Mouse (Mus musculus) lung, postnatal 0 days (tissue): ENCODE data around the gene Drc7. TPM values are rescaled to one million over a fixed set of nuclear protein-coding genes. Genes with fewer than 3 reads are reported as not detected.

Experiments used
- ATAC-seq: fragments of 200-750 bp; cut with Nextera tagmentation; 2 replicates; pipeline ENCODE4 v1.8.0; 2017; ENCODE audit warnings: moderate library complexity
- DNase-seq: peaks from one replicate; pipeline ENCODE4 v3.0.0-alpha.2; 2016; ENCODE audit warnings: low spot score
- H3K27ac ChIP-seq: fragments of 300-500 bp; sonication (generic); 2 replicates; pipeline ENCODE4 v1.5.1; 2014; ENCODE audit warnings: antibody characterized with exemption, mild to moderate bottlenecking, low read length, mixed read lengths
- H3K27me3 ChIP-seq: fragments of 300-500 bp; sonication (generic); replicated peaks from 2 replicates; pipeline ENCODE4 v1.6.1; 2014; ENCODE audit warnings: low read length, mixed read lengths; ENCODE audit not compliant: insufficient read depth
- H3K36me3 ChIP-seq: fragments of 300-500 bp; sonication (generic); 2 replicates; pipeline ENCODE4 v1.6.1; 2014; ENCODE audit warnings: low read length, mixed read lengths; ENCODE audit not compliant: insufficient read depth
- H3K4me1 ChIP-seq: fragments of 300-500 bp; sonication (generic); 2 replicates; pipeline ENCODE4 v1.6.1; 2014; ENCODE audit warnings: antibody characterized with exemption, low read depth, low read length, mixed read lengths; ENCODE audit not compliant: insufficient read depth
- H3K4me2 ChIP-seq: fragments of 300-500 bp; sonication (generic); replicated peaks from 2 replicates; pipeline ENCODE4 v1.6.1; 2014; ENCODE audit warnings: low read depth, mild to moderate bottlenecking, low read length, moderate library complexity, mixed read lengths
- H3K4me3 ChIP-seq: fragments of 300-500 bp; sonication (generic); 2 replicates; pipeline ENCODE4 v1.5.1; 2014; ENCODE audit warnings: low read depth, low read length
- H3K9ac ChIP-seq: fragments of 300-500 bp; sonication (generic); replicated peaks from 2 replicates; pipeline ENCODE4 v1.6.1; 2014; ENCODE audit warnings: low read depth, mild to moderate bottlenecking
- H3K9me3 ChIP-seq: fragments of 300-500 bp; sonication (generic); 2 replicates; pipeline ENCODE4 v1.6.1; 2016; ENCODE audit warnings: low read length, mixed read lengths
- CTCF ChIP-seq: IDR thresholded peaks from 2 replicates; pipeline ENCODE4 v1.5.1; 2016; ENCODE audit warnings: antibody characterized with exemption, mild to moderate bottlenecking
- EP300 ChIP-seq: IDR thresholded peaks from 2 replicates; pipeline ENCODE4 v1.6.1; 2016; ENCODE audit warnings: antibody characterized with exemption, mild to moderate bottlenecking, control low read depth
- WGBS: fragments of 180-500 bp; shearing (Covaris S2); extraction: QIAGEN DNeasy Blood & Tissue Kit; methylation state at CpG from one replicate; pipeline ENCODE4 v1.1.7; 2014; 5-methylcytosine and 5-hydroxymethylcytosine counted together
- polyA plus RNA-seq: library from polyadenylated mRNA; unstranded; fragments of >200 nt; fragmentation: Nextera tagmentation; extraction: Ambion mirVana; gene quantifications from 2 replicates; pipeline ENCODE4 v1.2.1, GENCODE M21; 2015

Drc7 gene
- polyA plus RNA-seq, 1 experiment from 2014 or later: 3.1 TPM

- Histone ChIP-seq H3K4me1 (no peaks in the 10 kb centered on the region; the same call in 1 of the 2 replicates), H3K4me2 (no peak overlapping the region), H3K27ac (no peak overlapping the region), H3K9me3 (no peaks in the 10 kb centered on the region), H3K9ac (no peak overlapping the region), H3K4me3 (no peak overlapping the region), H3K36me3 (no peaks in the 10 kb centered on the region), H3K27me3 (no peaks in the 10 kb centered on the region)
- ATAC-seq: no peak
- 83% methylated on average over 4 of the region's 4 CpGs for WGBS
- no peak for TF ChIP-seq EP300
- TF ChIP-seq CTCF: no peak
- no peak for DNase-seq
These were observed 29.4 kb downstream of the Drc7 start for GRCm38 (mm10) chr8:95084261-95084660.

- no peaks in the 10 kb centered on the region for H3K27me3 ChIP-seq
- H3K36me3 ChIP-seq: peaks cover 2% of the 10 kb centered on the region
- H3K27ac ChIP-seq: no peak overlapping the region
- H3K4me1 ChIP-seq: no peaks in the 10 kb centered on the region; the same call in 1 of the 2 replicates
- no peak overlapping the region for H3K4me2 ChIP-seq
- 70% methylated on average over 10 of the region's 10 CpGs for WGBS
- ATAC-seq: no peak
- no peaks in the 10 kb centered on the region for H3K9me3 ChIP-seq
- no peak overlapping the region for H3K9ac ChIP-seq
- TF ChIP-seq CTCF: no peak
- TF ChIP-seq EP300: no peak
- DNase-seq: no peak
- no peak overlapping the region for H3K4me3 ChIP-seq
These were observed 30.0 kb downstream of the Drc7 start for GRCm38 (mm10) chr8:95084744-95085431.

- WGBS: 77% methylated on average over 7 of the region's 7 CpGs
- H3K4me3 ChIP-seq: no peak overlapping the region
- no peak overlapping the region for H3K27ac ChIP-seq
- no peak overlapping the region for H3K9ac ChIP-seq
- no peak overlapping the region for H3K4me2 ChIP-seq
- DNase-seq: no peak
- no peaks in the 10 kb centered on the region for H3K27me3 ChIP-seq
- peaks cover 4% of the 10 kb centered on the region for H3K36me3 ChIP-seq
- H3K4me1 ChIP-seq: no peaks in the 10 kb centered on the region; the same call in 1 of the 2 replicates
- no peak for ATAC-seq
- TF ChIP-seq EP300: no peak
- TF ChIP-seq CTCF: no peak
- no peaks in the 10 kb centered on the region for H3K9me3 ChIP-seq
These were observed 30.7 kb downstream of the Drc7 start for GRCm38 (mm10) chr8:95085432-95086141.

GRCm38 (mm10) chr8:95093574-95093973 is 38.7 kb downstream of the Drc7 start:
- Histone ChIP-seq H3K36me3 (peaks cover 4% of the 10 kb centered on the region), H3K4me1 (no peaks in the 10 kb centered on the region), H3K9ac (no peak overlapping the region), H3K27me3 (no peaks in the 10 kb centered on the region), H3K4me3 (no peak overlapping the region), H3K27ac (no peak overlapping the region), H3K4me2 (no peak overlapping the region), H3K9me3 (no peaks in the 10 kb centered on the region)
- TF ChIP-seq CTCF: no peak
- no peak for TF ChIP-seq EP300
- DNase-seq (no peak), ATAC-seq (no peak)
- WGBS: 66% methylated on average over 4 of the region's 4 CpGs

- Histone ChIP-seq H3K4me3 (no peak overlapping the region), H3K9ac (no peak overlapping the region), H3K4me1 (no peaks in the 10 kb centered on the region), H3K36me3 (peaks cover 27% of the 10 kb centered on the region), H3K27me3 (no peaks in the 10 kb centered on the region), H3K27ac (no peak overlapping the region), H3K9me3 (no peaks in the 10 kb centered on the region), H3K4me2 (no peak overlapping the region)
- 25% methylated on average over 5 of the region's 5 CpGs for WGBS
- no peak for TF ChIP-seq EP300
- peak; percentile 99 for TF ChIP-seq CTCF
- peak; percentile 61 for DNase-seq
- ATAC-seq: peak; percentile 64
These were observed 44.1 kb downstream of the Drc7 start for GRCm38 (mm10) chr8:95099009-95099408.

- Histone ChIP-seq H3K4me2 (no peak overlapping the region), H3K4me1 (no peaks in the 10 kb centered on the region), H3K36me3 (peaks cover 41% of the 10 kb centered on the region), H3K9me3 (no peaks in the 10 kb centered on the region), H3K27me3 (no peaks in the 10 kb centered on the region), H3K27ac (no peak overlapping the region), H3K4me3 (no peak overlapping the region), H3K9ac (no peak overlapping the region)
- WGBS: 71% methylated on average over 4 of the region's 4 CpGs
- ATAC-seq (no peak), DNase-seq (no peak)
- TF ChIP-seq CTCF (peak; percentile 43), EP300 (no peak)
These were observed 47.1 kb downstream of the Drc7 start for GRCm38 (mm10) chr8:95101972-95102371.
